Mouse (Mus musculus) forebrain, embryonic 14.5 days (tissue): ENCODE data around the gene Galnt18. TPM values are rescaled to one million over a fixed set of nuclear protein-coding genes. Genes with fewer than 3 reads are reported as not detected.

ENCODE experiments used
- ATAC-seq: fragments of 200-750 bp; cut with Nextera tagmentation; 2 replicates; pipeline ENCODE4 v1.8.0; 2017; ENCODE audit warnings: mild to moderate bottlenecking, moderate library complexity
- DNase-seq: peaks from one replicate; pipeline ENCODE4 v3.0.0-alpha.2; 2015; ENCODE audit warnings: low spot score
- H3K27ac ChIP-seq: fragments of 300-500 bp; sonication (generic); 2 replicates; pipeline ENCODE4 v1.5.1; 2014; ENCODE audit warnings: low read depth, mild to moderate bottlenecking, control low read depth, low read length, moderate library complexity
- H3K27me3 ChIP-seq: fragments of 300-500 bp; sonication (generic); replicated peaks from 2 replicates; pipeline ENCODE4 v1.6.1; 2014; ENCODE audit warnings: low read length, control low read depth, mixed read lengths; ENCODE audit not compliant: control insufficient read depth, insufficient read depth
- H3K36me3 ChIP-seq: fragments of 300-500 bp; sonication (generic); 2 replicates; pipeline ENCODE4 v1.6.1; 2014; ENCODE audit warnings: low read length, control low read depth; ENCODE audit not compliant: control insufficient read depth, insufficient read depth
- H3K4me1 ChIP-seq: fragments of 300-500 bp; sonication (generic); 2 replicates; pipeline ENCODE4 v1.6.1; 2014; ENCODE audit warnings: antibody characterized with exemption, low read length, control low read depth; ENCODE audit not compliant: control insufficient read depth, insufficient read depth
- H3K4me2 ChIP-seq: fragments of 300-500 bp; sonication (generic); 2 replicates; pipeline ENCODE4 v1.6.1; 2014; ENCODE audit warnings: mild to moderate bottlenecking, control low read depth, low read length
- H3K4me3 ChIP-seq: fragments of 300-500 bp; sonication (generic); 2 replicates; pipeline ENCODE4 v1.5.1; 2014; ENCODE audit warnings: low read depth, low read length, control low read depth
- H3K9ac ChIP-seq: fragments of 300-500 bp; sonication (generic); 2 replicates; pipeline ENCODE4 v1.6.1; 2014; ENCODE audit warnings: mild to moderate bottlenecking, low read length, control low read depth, moderate library complexity
- H3K9me3 ChIP-seq: fragments of 300-500 bp; sonication (generic); replicated peaks from 2 replicates; pipeline ENCODE4 v1.6.1; 2016; ENCODE audit warnings: low read length, control low read depth, mixed read lengths; ENCODE audit not compliant: control insufficient read depth
- WGBS: fragments of 180-500 bp; shearing (Covaris S2); extraction: QIAGEN DNeasy Blood & Tissue Kit; methylation state at CpG from one replicate; pipeline ENCODE4 v1.1.7; 2014; 5-methylcytosine and 5-hydroxymethylcytosine counted together
- polyA plus RNA-seq: library from polyadenylated mRNA; unstranded; fragments of >200 nt; fragmentation: Nextera tagmentation; extraction: Ambion mirVana; gene quantifications from 2 replicates; pipeline ENCODE4 v1.2.1, GENCODE M21; 2014

The Galnt18 gene
- polyA plus RNA-seq, 1 experiment from 2014 or later: 6.6 TPM

- no peaks in the 10 kb centered on the region for H3K36me3 ChIP-seq
- no peak for DNase-seq
- 85% methylated on average over 8 of the region's 8 CpGs for WGBS
Observed at GRCm38 (mm10) chr7:111730346-111731269, 49.2 kb downstream of the Galnt18 start.

DNA sequence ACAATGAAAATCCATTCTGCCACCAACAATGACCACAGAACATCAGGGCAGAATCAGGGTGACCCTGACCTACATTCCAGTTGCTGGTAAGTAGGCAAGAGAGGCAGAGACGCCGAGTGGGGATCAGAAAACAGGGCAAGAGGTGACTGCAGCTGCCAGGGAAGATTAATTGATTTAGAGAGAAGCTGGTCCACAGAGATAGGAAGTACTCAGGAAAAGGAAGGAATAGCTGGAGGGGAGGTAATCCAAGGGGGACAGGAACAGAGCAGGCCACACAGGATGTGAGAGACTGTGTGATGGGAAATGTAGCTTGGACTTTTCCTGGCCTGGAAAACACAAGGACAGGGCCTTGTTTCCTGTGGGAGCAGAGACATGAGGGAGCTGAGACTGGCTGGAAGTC is 52.8 kb downstream of the Galnt18 start:
- no peak overlapping the region for H3K4me2 ChIP-seq
- H3K27me3 ChIP-seq: no peaks in the 10 kb centered on the region
- WGBS: 88% methylated on average over 2 of the region's 2 CpGs
- H3K27ac ChIP-seq: no peak overlapping the region
- H3K9me3 ChIP-seq: no peaks in the 10 kb centered on the region
- ATAC-seq (no peak), DNase-seq (no peak)
- no peaks in the 10 kb centered on the region for H3K36me3 ChIP-seq
- H3K9ac ChIP-seq: no peak overlapping the region
- H3K4me1 ChIP-seq: no peaks in the 10 kb centered on the region
- H3K4me3 ChIP-seq: no peak overlapping the region

More at GRCm38 (mm10) chr7:111730346-111731269, 49.2 kb downstream of the Galnt18 start:
- Histone ChIP-seq H3K9me3 (no peaks in the 10 kb centered on the region), H3K4me2 (no peak overlapping the region), H3K27ac (no peak overlapping the region), H3K9ac (no peak overlapping the region), H3K4me3 (no peak overlapping the region), H3K4me1 (no peaks in the 10 kb centered on the region), H3K27me3 (no peaks in the 10 kb centered on the region)
- no peak for ATAC-seq

DNA sequence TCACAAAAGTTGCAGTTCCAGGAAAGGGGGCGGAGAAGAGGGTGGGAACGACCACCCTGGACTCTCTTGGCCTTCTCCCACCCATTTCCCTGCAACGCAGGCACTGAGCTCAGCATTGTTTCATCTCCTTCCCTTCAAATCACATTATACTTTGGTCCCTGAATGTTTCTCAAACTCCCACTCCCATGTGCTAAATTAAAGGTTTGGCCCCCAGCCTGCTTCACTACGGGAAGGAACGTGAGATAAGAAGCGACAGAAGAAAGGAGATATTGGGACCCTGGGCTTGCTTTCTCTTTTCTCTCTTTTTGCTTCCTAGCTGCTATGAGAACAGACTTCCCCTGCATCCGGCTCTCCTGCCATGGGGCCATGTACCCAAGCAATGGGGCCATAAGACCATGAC is 55.0 kb downstream of the Galnt18 start:
- Histone ChIP-seq H3K27me3 (no peaks in the 10 kb centered on the region), H3K4me1 (no peaks in the 10 kb centered on the region), H3K27ac (no peak overlapping the region), H3K4me3 (no peak overlapping the region), H3K36me3 (no peaks in the 10 kb centered on the region), H3K9me3 (no peaks in the 10 kb centered on the region), H3K4me2 (no peak overlapping the region), H3K9ac (no peak overlapping the region)
- no peak for ATAC-seq
- whole genome bisulfite sequencing: 87% methylated on average over 7 of the region's 7 CpGs
- DNase-seq: no peak

DNA sequence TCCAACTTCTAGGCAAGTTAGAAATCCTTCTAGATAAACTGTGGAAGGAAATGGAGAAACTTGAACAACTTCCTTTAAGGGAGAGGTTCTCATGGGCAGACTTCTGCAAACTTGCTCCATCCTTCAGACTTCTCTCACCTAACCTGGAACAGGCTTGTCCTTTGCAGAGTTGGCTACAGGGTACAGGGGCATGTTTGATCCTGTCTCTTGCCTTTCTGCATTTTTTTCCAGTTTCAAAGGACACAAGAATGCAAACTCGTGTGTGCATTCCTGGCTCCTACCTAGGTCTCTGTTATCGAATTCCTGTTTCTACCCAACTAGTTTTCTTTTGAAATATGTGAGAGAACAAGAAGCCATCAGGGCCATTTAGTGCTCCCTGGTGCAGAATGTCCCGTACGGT is 55.8 kb downstream of the Galnt18 start:
- Histone ChIP-seq H3K4me2 (no peak overlapping the region), H3K27me3 (no peaks in the 10 kb centered on the region), H3K4me1 (no peaks in the 10 kb centered on the region), H3K9me3 (no peaks in the 10 kb centered on the region), H3K27ac (no peak overlapping the region), H3K36me3 (no peaks in the 10 kb centered on the region), H3K4me3 (no peak overlapping the region), H3K9ac (no peak overlapping the region)
- no peak for ATAC-seq
- DNase-seq: no peak
- WGBS: 91% methylated on average over 4 of the region's 4 CpGs

DNA sequence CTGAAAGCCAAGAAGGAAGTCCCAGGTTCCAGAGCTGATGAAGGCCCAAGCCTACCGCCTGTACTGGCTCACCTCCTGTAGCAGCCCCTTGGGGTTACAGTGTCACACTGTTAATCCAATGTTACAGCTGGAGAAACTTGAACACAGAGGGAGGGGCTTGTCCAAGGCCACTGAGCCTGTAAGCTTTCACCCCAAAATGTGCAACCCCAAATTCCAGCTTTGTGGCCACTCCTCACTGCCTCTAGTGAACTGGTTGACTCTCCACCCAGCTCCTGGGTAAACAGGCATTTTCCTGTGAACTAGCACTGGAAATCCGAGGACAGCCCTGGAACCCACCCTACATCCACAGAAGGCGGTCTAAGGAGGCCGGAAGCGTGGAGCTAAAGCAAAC is 58.5 kb downstream of the Galnt18 start:
- H3K9me3 ChIP-seq: no peaks in the 10 kb centered on the region
- no peak overlapping the region for H3K27ac ChIP-seq
- H3K9ac ChIP-seq: no peak overlapping the region
- no peaks in the 10 kb centered on the region for H3K36me3 ChIP-seq
- H3K4me2 ChIP-seq: no peak overlapping the region
- no peaks in the 10 kb centered on the region for H3K27me3 ChIP-seq
- DNase-seq (no peak), ATAC-seq (no peak)
- H3K4me3 ChIP-seq: no peak overlapping the region
- WGBS: 91% methylated on average over 5 of the region's 5 CpGs
- H3K4me1 ChIP-seq: no peaks in the 10 kb centered on the region

DNA sequence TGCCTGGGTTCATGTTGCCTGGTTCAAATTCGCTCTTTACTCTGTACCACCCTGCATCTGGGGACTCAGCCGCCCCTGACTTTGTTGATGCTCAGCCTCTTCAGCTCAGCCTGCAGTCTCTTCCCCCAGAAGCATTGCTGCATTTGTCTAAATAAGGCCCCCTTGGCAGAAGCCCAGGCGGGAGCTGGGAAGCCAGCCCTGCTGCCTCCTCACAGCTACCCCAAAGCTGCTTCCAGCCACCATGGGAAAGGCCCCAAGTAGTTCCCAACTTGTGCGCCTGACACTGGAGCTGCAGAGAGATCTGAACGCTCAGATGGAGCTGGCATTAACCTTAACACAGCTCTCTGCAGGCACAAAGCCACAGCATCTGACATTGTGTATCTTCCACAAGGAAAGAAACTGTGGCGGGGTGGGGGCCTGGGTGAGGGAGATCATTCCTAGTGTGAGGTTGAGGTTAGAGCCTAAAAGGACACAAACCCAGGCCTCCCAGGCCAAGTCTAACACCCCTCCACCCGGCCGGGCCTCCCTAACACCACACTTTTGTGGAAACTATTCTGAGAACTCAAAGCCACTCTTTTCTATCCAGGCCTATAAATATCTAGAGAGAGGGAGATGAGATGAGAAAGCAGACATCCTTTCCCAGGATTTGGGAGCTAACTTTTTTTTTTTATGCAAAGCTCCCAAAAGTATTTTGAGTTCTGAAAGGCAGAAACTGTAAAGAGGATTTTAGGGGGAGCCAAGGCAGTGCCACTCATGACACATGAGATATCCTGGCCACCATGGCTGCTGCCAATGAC is 59.1 kb downstream of the Galnt18 start:
- DNase-seq (peak; percentile 69), ATAC-seq (no peak; the same call in 1 of the 2 replicates)
- Histone ChIP-seq H3K9ac (no peak overlapping the region), H3K4me2 (no peak overlapping the region), H3K36me3 (no peaks in the 10 kb centered on the region), H3K4me3 (no peak overlapping the region), H3K9me3 (no peaks in the 10 kb centered on the region), H3K4me1 (no peaks in the 10 kb centered on the region), H3K27ac (peak overlapping the region; percentile 0; the same call in 1 of the 2 replicates), H3K27me3 (no peaks in the 10 kb centered on the region)
- WGBS: 68% methylated on average over 8 of the region's 8 CpGs

GRCm38 (mm10) chr7:111718900-111719299 is 60.9 kb downstream of the Galnt18 start:
- Histone ChIP-seq H3K9me3 (no peaks in the 10 kb centered on the region), H3K36me3 (no peaks in the 10 kb centered on the region), H3K27me3 (no peaks in the 10 kb centered on the region), H3K4me2 (no peak overlapping the region), H3K9ac (no peak overlapping the region), H3K27ac (no peak overlapping the region), H3K4me1 (no peaks in the 10 kb centered on the region), H3K4me3 (no peak overlapping the region)
- ATAC-seq (no peak), DNase-seq (no peak)
- WGBS: 66% methylated on average over 4 of the region's 4 CpGs

- Histone ChIP-seq H3K36me3 (no peaks in the 10 kb centered on the region), H3K4me2 (no peak overlapping the region), H3K27ac (no peak overlapping the region), H3K4me1 (no peaks in the 10 kb centered on the region), H3K9ac (no peak overlapping the region), H3K4me3 (no peak overlapping the region), H3K27me3 (no peaks in the 10 kb centered on the region), H3K9me3 (no peaks in the 10 kb centered on the region)
- DNase-seq (no peak), ATAC-seq (no peak)
- WGBS: 83% methylated on average over 5 of the region's 5 CpGs
Observed at GRCm38 (mm10) chr7:111714639-111715360, 65.0 kb downstream of the Galnt18 start.
